Mouse (Mus musculus): ENCODE data around the gene Olfr140. TPM values are rescaled to one million over a fixed set of nuclear protein-coding genes. Genes with fewer than 3 reads are reported as not detected.

Olfr140 gene
- not detected in 2 replicates for polyA plus RNA-seq (2012; rRNA removed)

GRCm38 (mm10) chr2:90063494-90063893 is at the start of gene Olfr140:
Gene Olfr140, minus strand, starts transcription at chr2:90063594.
- no peak for DNase-seq
- Histone ChIP-seq H3K4me3 (replicated peaks; ENCODE audit: extremely low read depth, low read depth, low read length) (no peak within 1 kb of the TSS), H3K4me1 (ENCODE audit: control insufficient read depth, insufficient read depth, low read length) (no peaks in the 10 kb centered on the region)
- TF ChIP-seq CTCF (IDR thresholded peaks at IDR 0.05; ENCODE audit: insufficient read depth, low read length) (no peak), POLR2A (IDR thresholded peaks at IDR 0.05; ENCODE audit: borderline replicate concordance, extremely low read depth, low read depth, low read length) (no peak)

DNA sequence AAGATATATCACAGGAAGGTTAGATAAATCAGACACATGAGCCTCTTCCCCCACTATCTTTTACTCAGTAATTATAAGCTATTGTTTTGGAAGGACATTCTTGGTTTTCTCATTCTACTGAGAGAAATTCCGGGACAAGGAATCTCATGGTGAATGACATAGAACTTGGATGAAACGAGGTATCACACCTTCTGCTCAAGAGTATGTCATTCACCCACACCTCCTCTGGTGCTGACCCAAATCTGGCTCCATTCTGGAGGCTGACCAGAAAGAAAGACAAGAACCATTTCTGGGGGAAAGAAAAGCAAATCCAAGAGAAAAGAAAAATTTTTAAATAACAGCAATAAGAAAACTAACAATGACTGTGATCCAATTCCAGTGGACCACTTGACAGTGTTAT is 6.7 kb upstream of the Olfr140 start:
- DNase-seq: no peak
- TF ChIP-seq CTCF (IDR thresholded peaks at IDR 0.05; ENCODE audit: insufficient read depth, low read length) (no peak), POLR2A (IDR thresholded peaks at IDR 0.05; ENCODE audit: borderline replicate concordance, extremely low read depth, low read depth, low read length) (no peak)
- no peaks in the 10 kb centered on the region for H3K4me1 ChIP-seq (ENCODE audit: control insufficient read depth, insufficient read depth, low read length)
- 68% methylated on average over 2 of the region's 2 CpGs for WGBS
- no peak overlapping the region for H3K4me3 ChIP-seq (replicated peaks; ENCODE audit: extremely low read depth, low read depth, low read length)

GRCm38 (mm10) chr2:90035037-90035436 is 28.4 kb downstream of the Olfr140 start, which contains the start of gene Olfr1265:
Gene Olfr1265, plus strand, starts transcription at chr2:90035337.
- H3K4me1 ChIP-seq (ENCODE audit: control insufficient read depth, insufficient read depth, low read length): no peaks in the 10 kb centered on the region
- DNase-seq: no peak
- TF ChIP-seq CTCF (IDR thresholded peaks at IDR 0.05; ENCODE audit: insufficient read depth, low read length) (no peak), POLR2A (IDR thresholded peaks at IDR 0.05; ENCODE audit: borderline replicate concordance, extremely low read depth, low read depth, low read length) (no peak)
- no peak within 1 kb of the TSS for H3K4me3 ChIP-seq (replicated peaks; ENCODE audit: extremely low read depth, low read depth, low read length)

- no peak for DNase-seq
- WGBS: 79% methylated on average over 2 of the region's 2 CpGs
These were observed 37.9 kb downstream of the Olfr140 start, which contains the start of gene Olfr1264 for GRCm38 (mm10) chr2:90025477-90025876. Gene Olfr1264, minus strand, starts transcription at chr2:90025577.

GRCm38 (mm10) chr2:90011831-90012230 is 51.6 kb downstream of the Olfr140 start, which contains the start of gene Olfr1263:
Gene Olfr1263, plus strand, starts transcription at chr2:90012131.
- no peaks in the 10 kb centered on the region for H3K4me1 ChIP-seq (ENCODE audit: control insufficient read depth, insufficient read depth, low read length)
- TF ChIP-seq CTCF (IDR thresholded peaks at IDR 0.05; ENCODE audit: insufficient read depth, low read length): no peak
- no peak for TF ChIP-seq POLR2A (IDR thresholded peaks at IDR 0.05; ENCODE audit: borderline replicate concordance, extremely low read depth, low read depth, low read length)
- WGBS: 72% methylated on average over 2 of the region's 2 CpGs
- no peak for DNase-seq
- H3K4me3 ChIP-seq (replicated peaks; ENCODE audit: extremely low read depth, low read depth, low read length): no peak within 1 kb of the TSS

More at GRCm38 (mm10) chr2:90025477-90025876, 37.9 kb downstream of the Olfr140 start, which contains the start of gene Olfr1264:
- Histone ChIP-seq H3K4me1 (ENCODE audit: control insufficient read depth, insufficient read depth, low read length) (no peaks in the 10 kb centered on the region), H3K4me3 (replicated peaks; ENCODE audit: extremely low read depth, low read depth, low read length) (no peak within 1 kb of the TSS)
- TF ChIP-seq POLR2A (IDR thresholded peaks at IDR 0.05; ENCODE audit: borderline replicate concordance, extremely low read depth, low read depth, low read length) (no peak), CTCF (IDR thresholded peaks at IDR 0.05; ENCODE audit: insufficient read depth, low read length) (no peak)

GRCm38 (mm10) chr2:89999845-90000244 is 63.5 kb downstream of the Olfr140 start, which contains the start of gene Olfr1262:
Gene Olfr1262, plus strand, starts transcription at chr2:90000145.
- no peak for DNase-seq
- TF ChIP-seq POLR2A (IDR thresholded peaks at IDR 0.05; ENCODE audit: borderline replicate concordance, extremely low read depth, low read depth, low read length): no peak
- TF ChIP-seq CTCF (IDR thresholded peaks at IDR 0.05; ENCODE audit: insufficient read depth, low read length): no peak
- Histone ChIP-seq H3K4me3 (replicated peaks; ENCODE audit: extremely low read depth, low read depth, low read length) (no peak within 1 kb of the TSS), H3K4me1 (ENCODE audit: control insufficient read depth, insufficient read depth, low read length) (no peaks in the 10 kb centered on the region)

Other genes with a start within 250 kb of the Olfr140 start
- gene Olfr1256, start 222.0 kb downstream of the Olfr140 start, polyA plus RNA-seq (2012; rRNA removed): not detected in 2 replicates
- gene Olfr48, start 215.4 kb downstream of the Olfr140 start, polyA plus RNA-seq (2012; rRNA removed): not detected in 2 replicates
- gene Olfr1257, start 185.2 kb downstream of the Olfr140 start, polyA plus RNA-seq (2012; rRNA removed): not detected in 2 replicates
- gene Olfr1258, start 136.3 kb downstream of the Olfr140 start, polyA plus RNA-seq (2012; rRNA removed): not detected in 2 replicates
- not detected in 2 replicates for gene Olfr1259, start 114.9 kb downstream of the Olfr140 start, polyA plus RNA-seq (2012; rRNA removed)
- not detected in 2 replicates for gene Olfr1260, start 89.3 kb downstream of the Olfr140 start, polyA plus RNA-seq (2012; rRNA removed)
- not detected in 2 replicates for gene Olfr1261, start 72.4 kb downstream of the Olfr140 start, polyA plus RNA-seq (2012; rRNA removed)
- gene Olfr1262, start 63.4 kb downstream of the Olfr140 start, polyA plus RNA-seq (2012; rRNA removed): not detected in 2 replicates
- gene Olfr1263, start 51.5 kb downstream of the Olfr140 start, polyA plus RNA-seq (2012; rRNA removed): not detected in 2 replicates
- not detected in 2 replicates for gene Olfr1264, start 38.0 kb downstream of the Olfr140 start, polyA plus RNA-seq (2012; rRNA removed)
- not detected in 2 replicates for gene Olfr1265, start 28.3 kb downstream of the Olfr140 start, polyA plus RNA-seq (2012; rRNA removed)
- not detected in 2 replicates for gene Olfr1269, start 57.8 kb upstream of the Olfr140 start, polyA plus RNA-seq (2012; rRNA removed)
- gene Olfr32, start 78.7 kb upstream of the Olfr140 start, polyA plus RNA-seq (2012; rRNA removed): not detected in 2 replicates
- gene Olfr1270, start 89.5 kb upstream of the Olfr140 start, polyA plus RNA-seq (2012; rRNA removed): not detected in 2 replicates
- not detected in 2 replicates for gene Olfr1506, start 160.9 kb upstream of the Olfr140 start, polyA plus RNA-seq (2012; rRNA removed)
- gene Olfr142, start 194.0 kb upstream of the Olfr140 start, polyA plus RNA-seq (2012; rRNA removed): not detected in 2 replicates
- gene Olfr1271, start 207.4 kb upstream of the Olfr140 start, polyA plus RNA-seq (2012; rRNA removed): not detected in 2 replicates
- not detected in 2 replicates for gene Olfr1272, start 229.2 kb upstream of the Olfr140 start, polyA plus RNA-seq (2012; rRNA removed)